Mouse (Mus musculus) heart, embryonic 16.5 days (tissue): ENCODE data around the gene Flt3l. TPM values are rescaled to one million over a fixed set of nuclear protein-coding genes. Genes with fewer than 3 reads are reported as not detected.

Experiments used
- ATAC-seq: fragments of 200-750 bp; cut with Nextera tagmentation; replicated peaks from 2 replicates; pipeline ENCODE4 v1.8.0; 2017; ENCODE audit warnings: moderate number of reproducible peaks; ENCODE audit not compliant: insufficient read depth, low FRiP score; ENCODE audit errors: extremely low read depth
- H3K27ac ChIP-seq: fragments of 300-500 bp; sonication (generic); 2 replicates; pipeline ENCODE4 v1.5.1; 2014; ENCODE audit warnings: mild to moderate bottlenecking, low read length, control low read depth, moderate library complexity
- H3K27me3 ChIP-seq: fragments of 300-500 bp; sonication (generic); 2 replicates; pipeline ENCODE4 v1.6.1; 2014; ENCODE audit warnings: low read length, mixed read lengths; ENCODE audit not compliant: control insufficient read depth, insufficient read depth
- H3K36me3 ChIP-seq: fragments of 300-500 bp; sonication (generic); 2 replicates; pipeline ENCODE4 v1.6.1; 2014; ENCODE audit not compliant: control insufficient read depth, insufficient read depth
- H3K4me1 ChIP-seq: fragments of 300-500 bp; sonication (generic); 2 replicates; pipeline ENCODE4 v1.6.1; 2014; ENCODE audit warnings: low read length, mixed read lengths; ENCODE audit not compliant: control insufficient read depth, insufficient read depth
- H3K4me2 ChIP-seq: fragments of 300-500 bp; sonication (generic); 2 replicates; pipeline ENCODE4 v1.6.1; 2014; ENCODE audit warnings: low read depth, mild to moderate bottlenecking, control low read depth, low read length
- H3K4me3 ChIP-seq: fragments of 300-500 bp; sonication (generic); 2 replicates; pipeline ENCODE4 v1.5.1; 2014; ENCODE audit warnings: mild to moderate bottlenecking, control low read depth, low read length
- H3K9ac ChIP-seq: fragments of 300-500 bp; sonication (generic); 2 replicates; pipeline ENCODE4 v1.6.1; 2014; ENCODE audit warnings: low read length, control low read depth
- H3K9me3 ChIP-seq: fragments of 300-500 bp; sonication (generic); replicated peaks from 2 replicates; pipeline ENCODE4 v1.6.1; 2016; ENCODE audit warnings: low read length; ENCODE audit not compliant: control insufficient read depth
- WGBS: fragments of 180-500 bp; shearing (Covaris S2); extraction: QIAGEN DNeasy Blood & Tissue Kit; methylation state at CpG from one replicate; pipeline ENCODE4 v1.1.7; 2014; 5-methylcytosine and 5-hydroxymethylcytosine counted together
- microRNA counts: library from miRNA; unstranded; fragments of <30 nt; microRNA quantifications from one replicate; lab custom pipeline; 2016
- microRNA-seq: library from miRNA; unstranded; fragments of <30 nt; microRNA quantifications from one replicate; pipeline ENCODE4, GENCODE M21; 2017
- polyA plus RNA-seq: library from polyadenylated mRNA; unstranded; fragments of >200 nt; fragmentation: Nextera tagmentation; extraction: Ambion mirVana; gene quantifications from 2 replicates; pipeline ENCODE4 v1.2.1, GENCODE M21; 2015

Flt3l gene
- polyA plus RNA-seq, 1 experiment from 2014 or later: 2.8 TPM

- H3K27ac ChIP-seq: peak overlapping the region; percentile 12
- H3K4me2 ChIP-seq: no peak overlapping the region
- no peak for ATAC-seq
- peaks cover 15% of the 10 kb centered on the region for H3K36me3 ChIP-seq
- 0 out of 2 replicates have a peak, but pooled peaks cover 2% of the 10 kb centered on the region for H3K4me1 ChIP-seq
- WGBS: 66% methylated on average over 25 of the region's 25 CpGs
- no peak overlapping the region for H3K9ac ChIP-seq
- H3K4me3 ChIP-seq: no peak overlapping the region
- no peaks in the 10 kb centered on the region for H3K27me3 ChIP-seq
- no peaks in the 10 kb centered on the region for H3K9me3 ChIP-seq
Measured at GRCm38 (mm10) chr7:45082401-45083299, 53.6 kb downstream of the Flt3l start.

GRCm38 (mm10) chr7:45081016-45081415 lies 55.2 kb downstream of the Flt3l start:
- Histone ChIP-seq H3K9me3 (no peaks in the 10 kb centered on the region), H3K4me2 (no peak overlapping the region), H3K4me1 (peaks cover 3% of the 10 kb centered on the region), H3K9ac (no peak overlapping the region), H3K4me3 (no peak overlapping the region), H3K27ac (no peak overlapping the region), H3K36me3 (peaks cover 17% of the 10 kb centered on the region), H3K27me3 (no peaks in the 10 kb centered on the region)
- WGBS: 57% methylated on average over 5 of the region's 5 CpGs
- ATAC-seq: no peak

- 0 out of 2 replicates have a peak, but pooled peaks have one; percentile 15 for ATAC-seq
- H3K36me3 ChIP-seq: peaks cover 23% of the 10 kb centered on the region
- WGBS: under 1% methylated on average over 10 of the region's 10 CpGs
Measured at GRCm38 (mm10) chr7:45079856-45080255, 56.4 kb downstream of the Flt3l start.

More at GRCm38 (mm10) chr7:45079856-45080255, 56.4 kb downstream of the Flt3l start:
- 0 out of 2 replicates have a peak overlapping the region, but pooled peaks have one; percentile 1 for H3K4me2 ChIP-seq
- H3K27ac ChIP-seq: no peak overlapping the region
- H3K9ac ChIP-seq: no peak overlapping the region
- H3K4me1 ChIP-seq: peaks cover 15% of the 10 kb centered on the region
- H3K27me3 ChIP-seq: no peaks in the 10 kb centered on the region
- no peaks in the 10 kb centered on the region for H3K9me3 ChIP-seq
- no peak overlapping the region for H3K4me3 ChIP-seq

MicroRNAs encoded within 50 kb of the gene (microRNA counts, 519-probe panel; counts per million panel counts)
- microRNA mmu-miR-150 (lab: Ali Mortazavi, UCI): 2,572 counts per million, percentile 63 among the panel's probes with 10 or more counts

Small RNA genes within 50 kb of the gene (microRNA-seq; reads per million reads assigned to microRNA genes)
- gene Mir150: 29.8 reads per million, percentile 39 among the genes with 10 or more reads in this experiment
- gene Mir5121: 10.2 reads per million, percentile 27 among the genes with 10 or more reads in this experiment
- gene Mir7055: not detected

Other genes starting within 250 kb of the Flt3l start
- gene Med25, start 243.7 kb downstream of the Flt3l start, polyA plus RNA-seq: 89.4 and 96.0 TPM in 2 replicates
- gene Fuz, start 240.4 kb downstream of the Flt3l start, polyA plus RNA-seq: 15.3 and 16.0 TPM in 2 replicates
- gene Ap2a1, start 206.9 kb downstream of the Flt3l start, polyA plus RNA-seq: 51.8 and 52.0 TPM in 2 replicates
- gene Tsks, start 193.2 kb downstream of the Flt3l start, polyA plus RNA-seq: 0.12 and 0.40 TPM in 2 replicates
- 7.6 and 8.9 TPM in 2 replicates for gene Cpt1c, start 161.6 kb downstream of the Flt3l start, polyA plus RNA-seq
- 355 and 387 TPM in 2 replicates for gene Prmt1, start 149.9 kb downstream of the Flt3l start, polyA plus RNA-seq
- 71.4 and 73.6 TPM in 2 replicates for gene Irf3, start 138.8 kb downstream of the Flt3l start, polyA plus RNA-seq
- 32.2 and 33.3 TPM in 2 replicates for gene Bcl2l12, start 137.7 kb downstream of the Flt3l start, polyA plus RNA-seq
- 22.7 and 26.4 TPM in 2 replicates for gene Scaf1, start 120.1 kb downstream of the Flt3l start, polyA plus RNA-seq
- gene Rras, start 118.5 kb downstream of the Flt3l start, polyA plus RNA-seq: 74.8 and 85.0 TPM in 2 replicates
- gene Prr12, start 83.6 kb downstream of the Flt3l start, polyA plus RNA-seq: 5.6 and 7.3 TPM in 2 replicates
- gene Nosip, start 74.0 kb downstream of the Flt3l start, polyA plus RNA-seq: 53.8 and 55.9 TPM in 2 replicates
- gene Prrg2, start 73.8 kb downstream of the Flt3l start, polyA plus RNA-seq: 12.9 and 16.6 TPM in 2 replicates
- gene Rcn3, start 44.2 kb downstream of the Flt3l start, polyA plus RNA-seq: 207 and 214 TPM in 2 replicates
- gene Fcgrt, start 32.6 kb downstream of the Flt3l start, polyA plus RNA-seq: 56.8 and 58.2 TPM in 2 replicates
- 809 and 812 TPM in 2 replicates for gene Rps11, start 12.0 kb downstream of the Flt3l start, polyA plus RNA-seq
- gene Rpl13a, start 7.7 kb downstream of the Flt3l start, polyA plus RNA-seq: 684 and 727 TPM in 2 replicates
- 0.34 TPM in 1 of 2 replicates, not detected in the other for gene Gm45713, start 201 bp downstream of the Flt3l start, polyA plus RNA-seq
- 76.8 and 82.5 TPM in 2 replicates for gene Pih1d1, start 17.9 kb upstream of the Flt3l start, polyA plus RNA-seq
- gene Aldh16a1, start 18.2 kb upstream of the Flt3l start, polyA plus RNA-seq: 33.9 and 38.2 TPM in 2 replicates
- 3.6 and 4.7 TPM in 2 replicates for gene Slc17a7, start 27.5 kb upstream of the Flt3l start, polyA plus RNA-seq
- not detected in 2 replicates for gene Gfy, start 43.1 kb upstream of the Flt3l start, polyA plus RNA-seq
- 0.42 TPM in 1 of 2 replicates, not detected in the other for gene Pth2, start 44.6 kb upstream of the Flt3l start, polyA plus RNA-seq
- gene Ccdc155, start 68.5 kb upstream of the Flt3l start, polyA plus RNA-seq: 0.58 and 0.75 TPM in 2 replicates
- 1.2 and 1.4 TPM in 2 replicates for gene Dkkl1, start 75.7 kb upstream of the Flt3l start, polyA plus RNA-seq
- gene Tead2, start 79.3 kb upstream of the Flt3l start, polyA plus RNA-seq: 88.0 and 92.4 TPM in 2 replicates
- 5.0 and 9.2 TPM in 2 replicates for gene Cd37, start 102.7 kb upstream of the Flt3l start, polyA plus RNA-seq
- 0.09 TPM in 1 of 2 replicates, not detected in the other for gene Slc6a16, start 104.7 kb upstream of the Flt3l start, polyA plus RNA-seq
- not detected in 2 replicates for gene Slc6a21, start 141.1 kb upstream of the Flt3l start, polyA plus RNA-seq
- gene Trpm4, start 197.3 kb upstream of the Flt3l start, polyA plus RNA-seq: 12.4 and 18.0 TPM in 2 replicates
- 26.6 and 28.7 TPM in 2 replicates for gene Hrc, start 198.9 kb upstream of the Flt3l start, polyA plus RNA-seq
- 1.5 TPM in 2 replicates for gene Ppfia3, start 230.6 kb upstream of the Flt3l start, polyA plus RNA-seq
- gene Lin7b, start 234.2 kb upstream of the Flt3l start, polyA plus RNA-seq: 0.81 and 0.91 TPM in 2 replicates